Mouse (Mus musculus): ENCODE measurements around the gene Snx29.
A peak's percentile ranks its signal among the peaks of the same experiment; 100 is the strongest.
"Not testable (repeated sequence)": the region's sequence is repeated elsewhere in the genome, so short reads cannot be mapped to it uniquely, and the experiment has no call there.

Snx29 gene

GRCm38 (mm10) chr16:11533441-11533840, 210.7 kb downstream of the Snx29 start:
- DNase-seq (ENCODE audit: low spot score in 2 of 2) = no peak

GRCm38 (mm10) chr16:11537663-11538062, 215.0 kb downstream of the Snx29 start:
- DNase-seq (ENCODE audit: low spot score in 2 of 2) = no peak

GRCm38 (mm10) chr16:11538191-11538590, 215.5 kb downstream of the Snx29 start:
- no peak for DNase-seq (ENCODE audit: low spot score in 2 of 2)

GRCm38 (mm10) chr16:11540961-11541360, 218.3 kb downstream of the Snx29 start:
- no peak for DNase-seq (ENCODE audit: low spot score in 2 of 2)

- no peak for DNase-seq (ENCODE audit: low spot score in 2 of 2)
Measured at GRCm38 (mm10) chr16:11541769-11542168, 219.1 kb downstream of the Snx29 start.

GRCm38 (mm10) chr16:11550043-11550725, 227.5 kb downstream of the Snx29 start:
- no peak for DNase-seq (ENCODE audit: low spot score in 2 of 2)

- no peak for DNase-seq (ENCODE audit: low spot score in 2 of 2)
Measured at GRCm38 (mm10) chr16:11561714-11562113, 239.0 kb downstream of the Snx29 start.

- no peak for DNase-seq (ENCODE audit: low spot score in 2 of 2)
Measured at GRCm38 (mm10) chr16:11563846-11564245, 241.1 kb downstream of the Snx29 start.

- no peak for DNase-seq (ENCODE audit: low spot score in 2 of 2)
Measured at GRCm38 (mm10) chr16:11565126-11565525, 242.4 kb downstream of the Snx29 start.

- DNase-seq (ENCODE audit: low spot score in 2 of 2) = no peak
Measured at GRCm38 (mm10) chr16:11567594-11567993, 244.9 kb downstream of the Snx29 start.

- no peak for DNase-seq (ENCODE audit: low spot score in 2 of 2)
Measured at GRCm38 (mm10) chr16:11568095-11568494, 245.4 kb downstream of the Snx29 start.

- no peak for DNase-seq (ENCODE audit: low spot score in 2 of 2)
Measured at GRCm38 (mm10) chr16:11568601-11569000, 245.9 kb downstream of the Snx29 start.

- DNase-seq (ENCODE audit: low spot score in 2 of 2) = no peak
Measured at GRCm38 (mm10) chr16:11569127-11569526, 246.4 kb downstream of the Snx29 start.

- DNase-seq (ENCODE audit: low spot score in 2 of 2) = no peak
Measured at GRCm38 (mm10) chr16:11570072-11570471, 247.4 kb downstream of the Snx29 start.

GRCm38 (mm10) chr16:11574517-11574916, 251.8 kb downstream of the Snx29 start:
- no peak for DNase-seq (ENCODE audit: low spot score in 2 of 2)

- DNase-seq (ENCODE audit: low spot score in 2 of 2) = not testable (repeated sequence)
Measured at GRCm38 (mm10) chr16:11575733-11576132, 253.0 kb downstream of the Snx29 start.

GRCm38 (mm10) chr16:11577541-11578255, 255.0 kb downstream of the Snx29 start:
- DNase-seq (ENCODE audit: low spot score in 2 of 2) = no peak

- peak in 1 of 2 experiments; percentile 5 for DNase-seq (ENCODE audit: low spot score in 2 of 2)
Measured at GRCm38 (mm10) chr16:11579676-11580098, 257.0 kb downstream of the Snx29 start.

GRCm38 (mm10) chr16:11583941-11584639, 261.4 kb downstream of the Snx29 start:
- no peak for DNase-seq (ENCODE audit: low spot score in 2 of 2)

- no peak for DNase-seq (ENCODE audit: low spot score in 2 of 2)
Measured at GRCm38 (mm10) chr16:11588689-11589088, 266.0 kb downstream of the Snx29 start.

GRCm38 (mm10) chr16:11589336-11589735, 266.6 kb downstream of the Snx29 start:
- no peak for DNase-seq (ENCODE audit: low spot score in 2 of 2)

Measured in urinary bladder, postnatal 36 days (tissue).